Mouse (Mus musculus) myocyte (in vitro differentiated cells): Measurements from ENCODE around the gene Fgf14.

Experiments used
- MAX ChIP-seq: IDR thresholded peaks from one replicate; pipeline ENCODE4 v1.6.1; 2011; ENCODE audit warnings: low read depth, mild to moderate bottlenecking, control low read depth
- MYOD1 ChIP-seq, 3 experiments: IDR thresholded peaks; one replicate each; pipeline ENCODE4 v1.6.1; 2011; ENCODE audit warnings: control low read depth in 2 of 3, low read depth in 2 of 3, mild to moderate bottlenecking in 2 of 3, moderate library complexity in 1 of 3; ENCODE audit not compliant: insufficient read length in 2 of 3, control insufficient read depth in 1 of 3
- POLR2A ChIP-seq: IDR thresholded peaks from one replicate; pipeline ENCODE4 v1.6.1; 2011; ENCODE audit warnings: low read depth, mild to moderate bottlenecking, control low read depth, moderate library complexity; ENCODE audit not compliant: insufficient read length
- POLR2AphosphoS2 ChIP-seq: IDR thresholded peaks from one replicate; pipeline ENCODE4 v1.6.1; 2011; ENCODE audit warnings: low read depth, control low read depth; ENCODE audit not compliant: insufficient read length
- REST ChIP-seq: IDR thresholded peaks from one replicate; pipeline ENCODE4 v1.6.1; 2011; ENCODE audit warnings: mild to moderate bottlenecking, control low read depth, moderate library complexity; ENCODE audit not compliant: insufficient read depth, insufficient read length
- TCF3 ChIP-seq: IDR thresholded peaks from one replicate; pipeline ENCODE4 v1.6.1; 2011; ENCODE audit warnings: low read depth, control low read depth; ENCODE audit not compliant: insufficient read length
- USF1 ChIP-seq: IDR thresholded peaks from one replicate; pipeline ENCODE4 v1.6.1; 2011; ENCODE audit warnings: low read depth, mild to moderate bottlenecking, control low read depth, moderate library complexity

GRCm38 (mm10) chr14:124247517-124247916, 429.4 kb downstream of the Fgf14 start:
- TF ChIP-seq POLR2A = no peak
- no peak for TF ChIP-seq POLR2AphosphoS2
- TF ChIP-seq USF1 = no peak
- TF ChIP-seq MAX = no peak
- TF ChIP-seq TCF3 = no peak
- no peak for TF ChIP-seq MYOD1 (IDR thresholded peaks at IDR 0.05; ENCODE audit: control insufficient read depth in 1 of 3, insufficient read length in 2 of 3, low read depth in 2 of 3)
- TF ChIP-seq REST = no peak
